Mouse (Mus musculus): ENCODE measurements around the gene Clic1. TPM values are rescaled to one million over a fixed set of nuclear protein-coding genes. Genes with fewer than 3 reads are reported as not detected.
"Not testable (repeated sequence)": the region's sequence is repeated elsewhere in the genome, so short reads cannot be mapped to it uniquely, and the experiment has no call there.

Gene Clic1
- polyA plus RNA-seq, 1 experiment from 2014 or later: 86.4 TPM

GRCm38 (mm10) chr17:35005902-35006301, 43.9 kb upstream of the Clic1 start:
- not testable (repeated sequence) for H3K9ac ChIP-seq (ENCODE audit: low read depth, low read length); H3K27me3 ChIP-seq (ENCODE audit: control insufficient read depth, insufficient read depth, low read length); ATAC-seq (replicated peaks; ENCODE audit: insufficient number of reproducible peaks, low FRiP score, low TSS enrichment); H3K4me2 ChIP-seq; H3K27ac ChIP-seq (ENCODE audit: low read depth, low read length); H3K4me3 ChIP-seq (ENCODE audit: low read depth, low read length); H3K9me3 ChIP-seq (replicated peaks; ENCODE audit: control insufficient read depth, low read length)
- H3K36me3 ChIP-seq (ENCODE audit: control insufficient read depth, insufficient read depth, low read length): peaks cover 36% of the 10 kb centered on the region
- peaks cover 15% of the 10 kb centered on the region for H3K4me1 ChIP-seq (ENCODE audit: control insufficient read depth, insufficient read depth, low read length)
- WGBS (ENCODE audit: insufficient replicate concordance): 100% methylated on average over 4 of the region's 5 CpGs

GRCm38 (mm10) chr17:35007387-35007991, 42.3 kb upstream of the Clic1 start:
- H3K4me1 ChIP-seq (ENCODE audit: control insufficient read depth, insufficient read depth, low read length): peaks cover 10% of the 10 kb centered on the region

GRCm38 (mm10) chr17:35009586-35009985, 40.2 kb upstream of the Clic1 start:
- no peaks in the 10 kb centered on the region for H3K27me3 ChIP-seq (ENCODE audit: control insufficient read depth, insufficient read depth, low read length)
- H3K4me1 ChIP-seq (ENCODE audit: control insufficient read depth, insufficient read depth, low read length): no peaks in the 10 kb centered on the region
- H3K36me3 ChIP-seq (ENCODE audit: control insufficient read depth, insufficient read depth, low read length): peaks cover 62% of the 10 kb centered on the region
- no peak overlapping the region for H3K9ac ChIP-seq (ENCODE audit: low read depth, low read length)
- no peak for ATAC-seq (replicated peaks; ENCODE audit: insufficient number of reproducible peaks, low FRiP score, low TSS enrichment)
- H3K27ac ChIP-seq (ENCODE audit: low read depth, low read length): no peak overlapping the region
- no peak overlapping the region for H3K4me2 ChIP-seq
- H3K4me3 ChIP-seq (ENCODE audit: low read depth, low read length): no peak overlapping the region
- no peaks in the 10 kb centered on the region for H3K9me3 ChIP-seq (replicated peaks; ENCODE audit: control insufficient read depth, low read length)
- WGBS (ENCODE audit: insufficient replicate concordance): 86% methylated on average over 7 of the region's 7 CpGs

More at GRCm38 (mm10) chr17:35007387-35007991, 42.3 kb upstream of the Clic1 start:
- Histone ChIP-seq H3K9me3 (replicated peaks; ENCODE audit: control insufficient read depth, low read length) (no peaks in the 10 kb centered on the region), H3K4me2 (no peak overlapping the region), H3K27ac (ENCODE audit: low read depth, low read length) (no peak overlapping the region), H3K36me3 (ENCODE audit: control insufficient read depth, insufficient read depth, low read length) (peaks cover 48% of the 10 kb centered on the region), H3K27me3 (ENCODE audit: control insufficient read depth, insufficient read depth, low read length) (no peaks in the 10 kb centered on the region), H3K4me3 (ENCODE audit: low read depth, low read length) (no peak overlapping the region), H3K9ac (ENCODE audit: low read depth, low read length) (no peak overlapping the region)
- 92% methylated on average over 7 of the region's 7 CpGs for WGBS (ENCODE audit: insufficient replicate concordance)
- ATAC-seq (replicated peaks; ENCODE audit: insufficient number of reproducible peaks, low FRiP score, low TSS enrichment): no peak

- 92% methylated on average over 8 of the region's 8 CpGs for WGBS (ENCODE audit: insufficient replicate concordance)
- no peak for ATAC-seq (replicated peaks; ENCODE audit: insufficient number of reproducible peaks, low FRiP score, low TSS enrichment)
- H3K4me2 ChIP-seq: no peak overlapping the region
- H3K9me3 ChIP-seq (replicated peaks; ENCODE audit: control insufficient read depth, low read length): no peaks in the 10 kb centered on the region
- H3K4me3 ChIP-seq (ENCODE audit: low read depth, low read length): no peak overlapping the region
- H3K27me3 ChIP-seq (ENCODE audit: control insufficient read depth, insufficient read depth, low read length): no peaks in the 10 kb centered on the region
- peaks cover 6% of the 10 kb centered on the region; the same call in 1 of the 2 replicates for H3K4me1 ChIP-seq (ENCODE audit: control insufficient read depth, insufficient read depth, low read length)
- H3K36me3 ChIP-seq (ENCODE audit: control insufficient read depth, insufficient read depth, low read length): peaks cover 66% of the 10 kb centered on the region
- H3K27ac ChIP-seq (ENCODE audit: low read depth, low read length): no peak overlapping the region
- H3K9ac ChIP-seq (ENCODE audit: low read depth, low read length): no peak overlapping the region
Observed at GRCm38 (mm10) chr17:35011440-35011839, 38.3 kb upstream of the Clic1 start.

- Histone ChIP-seq H3K27me3 (ENCODE audit: control insufficient read depth, insufficient read depth, low read length) (no peaks in the 10 kb centered on the region), H3K4me2 (no peak overlapping the region), H3K9me3 (replicated peaks; ENCODE audit: control insufficient read depth, low read length) (no peaks in the 10 kb centered on the region), H3K4me1 (ENCODE audit: control insufficient read depth, insufficient read depth, low read length) (peaks cover 8% of the 10 kb centered on the region; the same call in 1 of the 2 replicates), H3K36me3 (ENCODE audit: control insufficient read depth, insufficient read depth, low read length) (peaks cover 62% of the 10 kb centered on the region), H3K4me3 (ENCODE audit: low read depth, low read length) (no peak overlapping the region), H3K27ac (ENCODE audit: low read depth, low read length) (no peak overlapping the region), H3K9ac (ENCODE audit: low read depth, low read length) (no peak overlapping the region)
- ATAC-seq (replicated peaks; ENCODE audit: insufficient number of reproducible peaks, low FRiP score, low TSS enrichment): no peak
- 81% methylated on average over 13 of the region's 13 CpGs for WGBS (ENCODE audit: insufficient replicate concordance)
Observed at GRCm38 (mm10) chr17:35012430-35012829, 37.3 kb upstream of the Clic1 start.

- peaks cover 55% of the 10 kb centered on the region for H3K36me3 ChIP-seq (ENCODE audit: control insufficient read depth, insufficient read depth, low read length)
- H3K27me3 ChIP-seq (ENCODE audit: control insufficient read depth, insufficient read depth, low read length): no peaks in the 10 kb centered on the region
- H3K4me2 ChIP-seq: no peak overlapping the region
- WGBS (ENCODE audit: insufficient replicate concordance): 74% methylated on average over 6 of the region's 6 CpGs
- no peak for ATAC-seq (replicated peaks; ENCODE audit: insufficient number of reproducible peaks, low FRiP score, low TSS enrichment)
- H3K4me3 ChIP-seq (ENCODE audit: low read depth, low read length): no peak overlapping the region
- H3K9ac ChIP-seq (ENCODE audit: low read depth, low read length): no peak overlapping the region
- peaks cover 8% of the 10 kb centered on the region; the same call in 1 of the 2 replicates for H3K4me1 ChIP-seq (ENCODE audit: control insufficient read depth, insufficient read depth, low read length)
- H3K9me3 ChIP-seq (replicated peaks; ENCODE audit: control insufficient read depth, low read length): no peaks in the 10 kb centered on the region
- H3K27ac ChIP-seq (ENCODE audit: low read depth, low read length): no peak overlapping the region
Observed at GRCm38 (mm10) chr17:35013221-35013620, 36.5 kb upstream of the Clic1 start.

- Histone ChIP-seq H3K36me3 (ENCODE audit: control insufficient read depth, insufficient read depth, low read length) (peaks cover 46% of the 10 kb centered on the region), H3K27me3 (ENCODE audit: control insufficient read depth, insufficient read depth, low read length) (no peaks in the 10 kb centered on the region), H3K9ac (ENCODE audit: low read depth, low read length) (no peak overlapping the region), H3K4me2 (no peak overlapping the region), H3K4me1 (ENCODE audit: control insufficient read depth, insufficient read depth, low read length) (peaks cover 8% of the 10 kb centered on the region; the same call in 1 of the 2 replicates), H3K9me3 (replicated peaks; ENCODE audit: control insufficient read depth, low read length) (no peaks in the 10 kb centered on the region), H3K27ac (ENCODE audit: low read depth, low read length) (no peak overlapping the region), H3K4me3 (ENCODE audit: low read depth, low read length) (no peak overlapping the region)
- 90% methylated on average over 16 of the region's 16 CpGs for WGBS (ENCODE audit: insufficient replicate concordance)
- ATAC-seq (replicated peaks; ENCODE audit: insufficient number of reproducible peaks, low FRiP score, low TSS enrichment): no peak
Observed at GRCm38 (mm10) chr17:35015296-35015695, 34.5 kb upstream of the Clic1 start.

GRCm38 (mm10) chr17:35016376-35016775, 33.4 kb upstream of the Clic1 start, which contains the start of gene Vwa7:
Gene Vwa7 (plus strand): TSS chr17:35016579.
- H3K9ac ChIP-seq (ENCODE audit: low read depth, low read length): peak within 1 kb of the TSS; percentile 2; the same call in 1 of the 2 replicates
- H3K27ac ChIP-seq (ENCODE audit: low read depth, low read length): no peak within 1 kb of the TSS
- peaks cover 10% of the 10 kb centered on the region for H3K4me1 ChIP-seq (ENCODE audit: control insufficient read depth, insufficient read depth, low read length)
- no peaks in the 10 kb centered on the region for H3K27me3 ChIP-seq (ENCODE audit: control insufficient read depth, insufficient read depth, low read length)
- ATAC-seq (replicated peaks; ENCODE audit: insufficient number of reproducible peaks, low FRiP score, low TSS enrichment): peak; percentile 47; the same call in 1 of the 2 replicates
- H3K36me3 ChIP-seq (ENCODE audit: control insufficient read depth, insufficient read depth, low read length): peaks cover 36% of the 10 kb centered on the region
- H3K4me3 ChIP-seq (ENCODE audit: low read depth, low read length): no peak within 1 kb of the TSS
- H3K4me2 ChIP-seq: no peak within 1 kb of the TSS
- no peaks in the 10 kb centered on the region for H3K9me3 ChIP-seq (replicated peaks; ENCODE audit: control insufficient read depth, low read length)
- 73% methylated on average over 12 of the region's 12 CpGs for WGBS (ENCODE audit: insufficient replicate concordance)

All from heart, embryonic 11.5 days (tissue).